Mouse (Mus musculus): ENCODE data around the gene Vti1b.
"Not testable (repeated sequence)": the region's sequence is repeated elsewhere in the genome, so short reads cannot be mapped to it uniquely, and the experiment has no call there.

The Vti1b gene

DNA sequence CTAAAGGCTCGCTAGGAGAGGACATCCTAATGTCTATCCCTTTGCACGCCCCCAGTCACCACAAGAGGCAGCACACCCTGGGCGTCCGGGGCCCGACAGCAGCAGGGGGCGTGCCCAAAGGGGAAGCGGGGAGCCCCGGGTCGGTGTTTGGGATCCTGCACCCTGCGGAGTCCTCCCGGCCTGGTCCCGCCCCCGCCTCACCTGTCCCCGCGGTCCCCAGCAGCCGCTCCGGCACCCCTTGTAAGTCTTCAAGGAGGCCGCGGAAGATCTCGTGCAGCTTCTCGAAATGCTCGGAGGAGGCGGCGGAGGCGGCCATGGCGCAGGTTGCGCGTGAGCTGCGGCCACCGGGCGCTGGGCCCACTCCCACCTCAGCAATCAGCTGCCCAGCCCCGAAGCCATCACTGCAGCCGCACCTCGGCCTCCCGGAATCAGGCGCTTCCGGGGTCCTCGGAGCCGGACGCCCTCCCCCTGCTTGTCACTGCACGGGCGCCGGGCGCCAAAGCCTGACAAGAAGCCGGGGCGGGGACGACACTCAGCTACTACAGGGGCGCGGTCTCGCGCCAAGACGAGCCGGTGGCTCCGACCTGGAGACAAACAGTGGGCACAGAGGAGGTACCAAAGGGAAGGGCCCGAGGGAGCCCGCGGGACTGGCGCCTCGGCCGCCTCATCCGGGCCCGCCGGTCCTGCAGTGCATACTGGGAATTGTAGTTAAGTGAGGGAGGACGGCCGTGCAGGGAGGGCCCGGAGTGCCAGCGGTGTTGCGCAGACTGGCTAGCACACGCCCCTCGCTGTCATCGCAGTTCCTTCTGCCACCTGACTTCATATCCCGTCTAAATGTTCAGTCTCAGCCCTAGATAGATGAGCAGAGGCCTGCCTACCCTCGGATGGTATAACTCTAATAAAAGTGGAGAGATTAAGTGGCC is at the start of gene Vti1b:
Gene Vti1b, minus strand, starts transcription at position 649 of the 923 bp plus-strand sequence.
- peak; percentile 91 to 97 for DNase-seq (ENCODE audit: low spot score in 2 of 2)

- no peak for DNase-seq (ENCODE audit: low spot score in 2 of 2)
These were observed 45.0 kb upstream of the Vti1b start for GRCm38 (mm10) chr12:79217511-79217910.

DNA sequence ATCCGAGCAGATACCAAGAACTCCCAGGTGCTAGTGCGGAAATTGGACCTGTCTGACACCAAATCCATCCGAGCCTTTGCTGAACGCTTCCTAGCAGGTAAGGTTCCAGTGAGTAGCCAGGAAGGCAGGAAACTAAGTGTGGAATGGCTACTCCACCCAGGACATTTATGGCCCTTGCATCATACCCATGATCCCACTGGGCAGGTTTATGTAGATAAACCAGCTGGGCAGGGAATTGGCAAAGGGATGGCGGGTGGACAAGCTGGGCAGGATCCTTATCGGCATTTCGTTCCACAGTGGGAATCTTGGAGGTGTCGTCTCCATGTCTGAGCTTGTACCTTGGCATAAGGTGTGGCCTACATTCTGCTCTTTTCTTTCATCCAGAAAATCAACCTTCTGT is 39.0 kb upstream of the Vti1b start:
- no peak for DNase-seq (ENCODE audit: low spot score in 2 of 2)

DNA sequence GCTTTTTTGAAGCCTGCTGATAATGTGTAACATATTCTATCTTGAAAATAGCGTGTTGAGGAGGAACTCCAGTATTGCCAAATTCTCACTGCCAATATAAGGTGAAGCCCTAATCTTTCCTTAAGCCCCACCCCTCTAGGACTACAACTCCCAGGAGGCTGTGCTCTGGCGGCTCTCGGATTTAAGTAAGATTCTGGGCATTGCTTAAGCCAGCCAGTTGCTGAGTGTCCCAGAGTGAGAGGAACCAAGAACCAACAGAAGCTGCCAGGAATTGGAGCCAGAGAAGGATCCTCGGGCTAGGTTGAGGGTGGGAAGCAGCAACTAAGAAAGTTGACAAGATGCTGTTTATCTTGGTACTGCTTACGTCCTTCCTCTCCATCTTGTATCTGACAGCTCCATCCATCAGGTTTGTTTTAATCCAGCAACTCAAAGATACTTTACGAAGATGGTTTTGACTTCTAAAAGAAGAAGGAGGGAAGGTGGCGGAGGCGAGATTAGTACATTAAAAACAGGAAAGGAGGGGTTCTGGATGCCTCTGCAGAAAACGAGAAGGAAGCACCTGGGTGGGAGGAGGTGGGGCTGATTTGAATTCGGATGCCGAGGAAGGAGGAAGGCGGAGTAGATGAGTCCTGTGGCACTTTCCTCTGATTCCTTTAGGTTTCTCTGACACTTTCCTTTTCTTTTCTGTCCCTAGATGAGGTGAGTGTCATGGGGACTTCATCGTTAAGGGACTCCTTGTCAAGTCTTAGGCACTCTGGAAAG is 36.4 kb upstream of the Vti1b start, which contains the start of gene Rdh12:
Gene Rdh12, plus strand, starts transcription at position 212 of the 762 bp plus-strand sequence.
- DNase-seq (ENCODE audit: low spot score in 2 of 2): peak in 1 of 2 experiments; percentile 54

- no peak for DNase-seq (ENCODE audit: low spot score in 2 of 2)
These were observed 29.4 kb upstream of the Vti1b start for GRCm38 (mm10) chr12:79201882-79202281.

DNA sequence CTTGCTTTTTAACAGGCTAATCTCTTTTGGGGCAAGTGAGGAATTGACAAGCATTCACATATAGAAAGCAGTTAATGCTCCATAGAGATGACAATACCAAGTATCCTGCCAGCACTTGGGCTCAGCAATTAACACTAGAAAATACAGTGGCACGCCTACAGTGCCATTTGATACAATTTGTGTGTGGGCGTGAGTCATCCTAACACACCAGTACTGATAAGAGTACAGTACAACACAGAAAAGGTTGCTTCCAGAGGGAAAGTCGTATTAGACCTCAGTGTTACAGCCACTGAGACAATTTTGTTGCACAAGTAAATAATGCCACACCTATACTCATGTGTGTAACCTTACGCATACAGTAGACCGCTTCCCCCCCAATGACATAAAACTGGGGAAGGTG is 24.6 kb upstream of the Vti1b start:
- DNase-seq (ENCODE audit: low spot score in 2 of 2): no peak

- DNase-seq (ENCODE audit: low spot score in 2 of 2): peak; percentile 45 to 84
These were observed 21.0 kb upstream of the Vti1b start for GRCm38 (mm10) chr12:79193441-79193840.

- DNase-seq (ENCODE audit: low spot score in 2 of 2): no peak
These were observed 19.7 kb upstream of the Vti1b start, which contains the start of gene Rdh11 for GRCm38 (mm10) chr12:79192193-79192592. Gene Rdh11 (minus strand): TSS chr12:79192293.

GRCm38 (mm10) chr12:79191701-79192100 is 19.2 kb upstream of the Vti1b start:
- DNase-seq (ENCODE audit: low spot score in 2 of 2): peak; percentile 63 to 86

GRCm38 (mm10) chr12:79190931-79191673 is 18.6 kb upstream of the Vti1b start:
- peak; percentile 58 to 83 for DNase-seq (ENCODE audit: low spot score in 2 of 2)

GRCm38 (mm10) chr12:79185160-79185559 is 12.7 kb upstream of the Vti1b start:
- not testable (repeated sequence) for DNase-seq (ENCODE audit: low spot score in 2 of 2)

- DNase-seq (ENCODE audit: low spot score in 2 of 2): no peak
These were observed 3.5 kb upstream of the Vti1b start for GRCm38 (mm10) chr12:79175998-79176397.

GRCm38 (mm10) chr12:79173721-79174120 is 1.3 kb upstream of the Vti1b start:
- peak in 1 of 2 experiments; percentile 50 for DNase-seq (ENCODE audit: low spot score in 2 of 2)

DNA sequence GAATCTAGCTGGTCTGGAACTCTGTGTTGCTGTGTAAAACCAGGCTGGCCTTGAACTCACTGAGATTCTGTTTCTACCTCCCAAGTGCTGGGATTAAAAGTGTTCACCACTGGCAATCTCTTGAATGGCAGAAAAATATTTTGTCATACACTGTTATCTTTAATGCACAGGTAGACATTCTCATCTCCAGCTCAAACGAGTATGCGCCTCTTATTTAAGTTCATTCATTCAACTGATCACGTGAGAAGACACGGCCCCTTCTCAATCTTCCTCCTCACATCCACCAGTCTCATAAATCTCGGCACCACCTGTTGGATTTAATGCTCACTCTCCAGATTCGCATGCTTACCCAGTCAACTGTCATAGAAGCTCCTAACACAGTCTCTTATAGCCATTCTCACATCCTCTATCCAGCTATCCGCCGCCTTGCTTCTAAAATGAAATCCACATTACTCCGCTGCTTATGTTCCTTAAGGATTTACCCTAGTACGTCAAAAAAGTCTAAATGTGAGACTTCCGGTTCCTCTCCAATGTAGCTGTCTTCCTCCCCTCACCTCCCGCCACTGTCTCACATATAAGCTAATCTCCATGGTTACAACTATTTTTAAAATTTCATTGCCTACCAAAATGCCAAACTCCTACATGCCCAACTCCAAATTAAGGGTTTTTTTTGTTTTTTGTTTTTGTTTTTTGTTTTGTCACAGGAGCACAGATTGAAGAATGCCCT is 1.0 kb downstream of the Vti1b start:
- DNase-seq (ENCODE audit: low spot score in 2 of 2): no peak

DNA sequence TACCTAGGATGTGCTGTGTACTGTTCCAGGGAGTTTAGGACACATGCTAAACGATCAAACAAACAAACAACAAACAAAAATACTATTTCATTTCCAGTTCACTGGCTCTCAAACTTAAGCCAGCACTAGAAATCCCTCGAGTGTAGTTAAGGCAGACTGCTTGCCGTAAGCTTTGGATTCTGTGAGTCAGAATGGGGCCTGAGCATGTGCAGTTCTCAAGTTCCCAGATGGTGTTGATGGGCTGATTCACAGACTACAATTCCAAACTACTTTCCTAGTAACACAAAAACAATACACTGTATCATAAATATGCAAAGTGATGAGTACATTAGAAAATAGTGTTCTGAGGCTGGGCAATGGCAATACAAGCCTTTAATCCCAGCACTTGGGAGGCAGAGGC is 2.0 kb downstream of the Vti1b start:
- DNase-seq (ENCODE audit: low spot score in 2 of 2): no peak

- DNase-seq (ENCODE audit: low spot score in 2 of 2): no peak
These were observed 3.3 kb downstream of the Vti1b start for GRCm38 (mm10) chr12:79169173-79169572.

DNA sequence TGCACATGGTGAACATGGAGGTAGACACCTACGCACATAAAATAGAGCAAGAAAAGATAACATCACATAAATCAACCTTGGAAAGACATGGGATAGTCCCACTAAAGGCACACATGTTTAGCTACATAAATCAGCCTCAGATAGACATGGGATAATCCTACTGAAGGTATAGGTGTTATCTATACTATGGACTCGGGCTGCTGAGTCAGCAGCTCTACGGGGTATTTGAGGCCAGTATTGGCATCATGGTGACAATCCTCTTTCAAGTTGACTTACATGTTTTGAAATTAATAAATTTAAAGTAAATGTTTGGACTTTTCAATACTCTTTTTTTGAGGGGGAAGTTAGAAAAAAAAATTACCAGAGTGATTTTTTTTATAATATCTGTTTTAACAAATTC is 9.6 kb downstream of the Vti1b start:
- no peak for DNase-seq (ENCODE audit: low spot score in 2 of 2)

- no peak for DNase-seq (ENCODE audit: low spot score in 2 of 2)
These were observed 22.8 kb downstream of the Vti1b start for GRCm38 (mm10) chr12:79149653-79150052.

- DNase-seq (ENCODE audit: low spot score in 2 of 2): no peak
These were observed 31.1 kb downstream of the Vti1b start for GRCm38 (mm10) chr12:79141384-79141783.

- no peak for DNase-seq (ENCODE audit: low spot score in 2 of 2)
These were observed 31.7 kb downstream of the Vti1b start for GRCm38 (mm10) chr12:79140811-79141210.

DNA sequence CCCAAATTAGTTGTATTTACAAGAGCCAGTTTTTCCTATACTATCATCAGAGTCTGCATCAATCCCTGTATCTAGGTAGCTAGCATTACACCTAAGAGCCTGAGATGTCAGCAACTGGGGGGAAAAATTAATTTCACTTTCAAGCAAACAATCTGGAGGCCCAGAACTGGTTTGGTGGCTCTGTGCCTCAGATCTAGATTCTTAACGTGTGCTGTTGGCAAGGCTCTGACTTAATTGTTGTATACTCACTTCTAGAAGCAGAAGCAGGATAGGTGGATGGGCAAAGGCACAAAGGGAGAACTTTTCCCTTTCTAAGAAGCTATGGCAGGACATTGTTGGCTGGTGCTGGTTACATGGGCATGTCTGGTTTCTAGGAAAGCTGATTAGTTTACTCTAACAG is 33.0 kb downstream of the Vti1b start:
- no peak for DNase-seq (ENCODE audit: low spot score in 2 of 2)
